Mouse (Mus musculus) thymus, postnatal 10 days (tissue): ENCODE results near the gene Gpx4.
"Not testable (repeated sequence)": the region's sequence is repeated elsewhere in the genome, so short reads cannot be mapped to it uniquely, and the experiment has no call there.

Experiments
- DNase-seq, 2 experiments: peaks; one replicate each; pipeline ENCODE4 v3.0.0; 2021; ENCODE audit warnings: low spot score in 2 of 2

Gene Gpx4

DNA sequence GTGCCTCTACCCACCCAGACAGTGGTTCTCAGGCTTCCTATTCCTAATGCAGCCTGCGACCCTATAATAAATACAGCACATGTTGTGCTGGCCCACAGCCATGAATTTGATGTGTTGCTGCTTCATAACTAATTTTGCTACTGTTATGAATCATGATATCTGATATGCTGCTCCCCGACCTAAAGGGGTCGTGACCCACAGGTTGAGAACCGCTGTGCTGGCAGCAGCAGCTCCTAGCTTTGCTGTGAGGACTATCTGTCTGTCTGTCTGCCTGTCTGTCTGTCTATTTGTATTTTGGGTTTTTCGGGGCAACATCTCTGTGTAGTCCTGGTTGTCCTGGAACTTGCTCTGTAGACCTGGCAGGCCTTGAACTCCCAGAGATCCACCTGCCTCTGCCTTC lies 23.2 kb upstream of the Gpx4 start:
- DNase-seq = no peak

DNA sequence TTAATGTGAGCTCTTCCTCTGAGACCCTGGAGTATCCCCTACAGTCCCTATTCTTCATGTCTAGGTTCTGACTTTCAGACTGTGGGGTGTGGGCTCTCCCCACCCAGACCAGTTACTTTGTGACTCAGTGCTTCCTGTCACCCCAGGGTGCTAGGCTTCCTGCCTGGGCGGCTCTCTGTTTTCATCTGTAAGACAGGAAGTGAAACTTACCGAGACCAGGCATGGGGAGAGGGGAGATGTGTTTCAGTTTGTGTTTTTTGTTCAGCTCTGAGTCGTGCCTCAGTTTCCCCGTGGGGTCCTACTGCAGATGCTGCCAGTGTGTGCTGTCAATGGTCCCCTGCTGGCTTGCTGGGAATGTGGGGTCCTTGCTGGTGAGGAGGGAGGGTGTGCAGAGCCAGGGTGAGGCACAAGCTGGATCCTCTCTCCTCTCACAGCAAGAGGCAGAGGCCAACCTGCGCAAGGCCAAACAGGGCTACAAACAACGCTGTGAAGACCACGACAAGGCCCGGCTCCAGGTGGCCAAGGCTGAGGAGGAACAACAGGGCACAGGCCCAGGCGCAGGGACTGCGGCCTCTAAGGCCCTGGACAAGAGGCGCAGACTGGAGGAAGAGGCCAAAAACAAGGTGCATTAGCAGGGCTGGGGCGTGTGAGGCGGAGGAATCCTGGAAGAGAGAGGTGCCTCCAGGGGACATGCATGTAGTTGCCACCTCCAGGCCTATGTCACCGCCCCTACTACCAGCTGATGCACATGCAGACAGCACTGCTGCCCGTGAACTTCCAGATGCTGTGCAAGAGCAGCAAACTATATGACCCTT lies 22.5 kb upstream of the Gpx4 start:
- peak; percentile 79 for DNase-seq

DNA sequence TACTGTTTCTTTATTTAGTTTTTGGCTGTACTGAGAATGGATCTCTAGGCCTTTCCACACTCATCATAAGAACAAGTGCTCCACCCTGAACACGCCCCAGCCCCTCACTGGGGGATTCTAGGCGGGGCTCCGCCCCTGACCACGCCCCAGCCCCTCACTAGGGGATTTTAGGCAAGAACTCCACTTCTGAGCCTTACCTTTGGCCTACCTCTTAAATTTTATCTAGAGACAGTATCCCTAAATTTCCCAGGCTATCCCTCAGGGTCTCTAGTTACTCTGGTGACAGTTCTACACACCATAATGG lies 22.0 kb upstream of the Gpx4 start:
- peak in 1 of 2 experiments; percentile 31 for DNase-seq

DNA sequence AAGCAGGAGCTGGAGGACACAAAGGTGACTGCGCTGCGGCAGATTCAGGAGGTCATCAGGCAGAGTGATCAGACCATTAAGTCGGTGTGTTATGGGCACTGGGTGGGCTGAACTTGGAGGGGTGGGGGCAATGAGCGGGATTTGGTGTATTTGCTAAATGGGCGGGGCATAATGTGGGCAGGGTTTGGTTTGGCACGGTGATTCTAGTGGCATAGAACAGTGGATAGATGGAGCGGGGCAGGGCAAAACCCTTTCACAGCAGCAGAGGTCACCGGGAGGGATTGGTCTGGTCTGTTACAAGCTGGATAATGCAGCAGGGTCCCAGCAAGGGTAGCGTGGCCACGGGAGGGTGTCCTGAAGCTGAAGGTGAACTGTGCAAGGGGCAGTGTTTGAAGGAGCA lies 21.5 kb upstream of the Gpx4 start:
- DNase-seq = no peak

DNA sequence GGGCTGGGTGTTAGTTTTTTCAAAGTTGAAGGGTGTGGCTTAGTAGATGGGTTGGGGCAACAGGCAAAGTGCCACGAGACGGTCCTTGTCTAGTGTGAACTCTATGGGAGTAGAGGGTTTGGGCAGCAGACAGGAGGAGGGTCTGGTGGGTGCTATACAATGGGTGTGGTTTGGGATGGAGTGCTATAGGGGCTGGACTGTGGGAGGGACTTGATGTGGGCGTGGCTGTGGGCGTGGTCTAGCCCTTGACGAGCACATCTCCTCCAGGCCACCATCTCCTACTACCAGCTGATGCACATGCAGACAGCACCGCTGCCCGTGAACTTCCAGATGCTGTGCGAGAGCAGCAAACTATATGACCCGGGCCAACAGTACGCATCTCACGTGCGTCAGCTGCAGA lies 21.1 kb upstream of the Gpx4 start:
- DNase-seq = peak in 1 of 2 experiments; percentile 30

DNA sequence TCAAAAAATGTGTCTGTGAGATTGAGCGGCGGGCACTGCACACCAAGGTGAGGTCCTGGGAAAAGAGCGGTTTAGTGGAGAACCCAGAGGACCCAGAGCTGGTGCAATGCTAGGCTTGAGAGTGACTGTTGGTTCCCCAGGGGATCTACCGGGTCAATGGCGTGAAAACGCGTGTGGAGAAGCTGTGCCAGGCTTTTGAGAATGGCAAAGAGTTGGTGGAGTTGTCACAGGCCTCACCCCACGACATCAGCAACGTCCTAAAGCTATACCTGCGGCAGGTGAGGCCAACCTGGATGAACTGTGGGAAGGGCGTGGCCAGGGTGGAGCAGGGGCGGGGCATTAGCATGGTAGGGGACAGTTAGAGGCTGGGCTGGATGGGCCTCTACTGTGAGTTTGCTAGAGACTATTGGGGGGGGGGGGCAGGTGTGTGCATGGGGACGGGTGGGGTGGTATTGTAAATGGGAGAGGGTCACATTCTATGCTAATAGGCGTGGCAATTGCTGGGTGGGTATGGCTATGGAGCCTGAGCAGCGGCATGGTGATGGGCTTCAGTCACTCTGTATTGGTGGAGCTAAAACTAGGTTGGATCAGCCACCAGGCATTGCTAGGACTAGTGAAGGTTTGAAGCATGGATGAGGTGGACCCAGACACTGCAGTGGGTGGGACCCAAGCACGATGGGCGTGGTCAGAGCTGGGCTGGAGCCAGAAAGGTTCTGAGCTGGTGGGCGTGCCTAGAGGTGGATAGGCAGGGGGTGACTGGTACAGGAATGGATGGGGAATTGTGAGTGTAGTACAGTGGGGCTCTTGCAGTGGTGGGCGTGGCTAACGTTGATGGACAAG lies 19.1 kb upstream of the Gpx4 start:
- DNase-seq = no peak

DNA sequence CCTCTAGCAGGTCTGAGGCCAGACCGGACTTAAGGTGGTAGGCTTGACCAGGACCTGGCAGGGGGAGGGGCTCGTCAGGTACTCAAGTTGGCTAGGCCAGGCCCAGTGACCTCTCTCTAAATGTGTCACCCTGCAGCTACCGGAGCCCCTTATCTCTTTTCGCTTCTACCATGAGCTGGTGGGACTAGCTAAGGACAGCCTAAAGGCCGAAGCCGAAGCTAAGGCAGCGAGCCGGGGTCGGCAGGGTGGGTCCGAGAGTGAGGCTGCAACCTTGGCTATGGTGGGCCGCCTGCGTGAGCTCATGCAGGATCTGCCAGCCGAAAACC lies 18.5 kb upstream of the Gpx4 start:
- DNase-seq = no peak

DNA sequence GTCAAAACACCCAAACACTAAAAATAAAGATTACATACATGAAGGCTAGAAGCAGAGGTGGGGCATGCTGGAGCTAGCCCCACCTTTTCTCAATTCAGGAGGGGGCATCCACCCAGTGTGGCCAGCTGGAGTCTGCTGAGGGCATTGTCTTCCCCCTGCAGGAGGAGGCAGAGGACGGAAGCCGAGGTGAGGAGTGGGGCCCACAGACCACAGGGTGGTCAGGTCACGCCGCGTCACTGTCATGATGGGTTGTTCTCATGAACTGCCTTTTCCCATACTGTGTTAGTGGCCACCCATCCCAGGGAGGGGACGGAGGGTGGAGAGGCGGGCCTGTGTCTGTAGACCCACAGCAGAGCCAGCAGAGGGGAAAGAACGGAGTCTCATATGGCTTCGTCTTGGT lies 16.8 kb upstream of the Gpx4 start:
- no peak for DNase-seq

DNA sequence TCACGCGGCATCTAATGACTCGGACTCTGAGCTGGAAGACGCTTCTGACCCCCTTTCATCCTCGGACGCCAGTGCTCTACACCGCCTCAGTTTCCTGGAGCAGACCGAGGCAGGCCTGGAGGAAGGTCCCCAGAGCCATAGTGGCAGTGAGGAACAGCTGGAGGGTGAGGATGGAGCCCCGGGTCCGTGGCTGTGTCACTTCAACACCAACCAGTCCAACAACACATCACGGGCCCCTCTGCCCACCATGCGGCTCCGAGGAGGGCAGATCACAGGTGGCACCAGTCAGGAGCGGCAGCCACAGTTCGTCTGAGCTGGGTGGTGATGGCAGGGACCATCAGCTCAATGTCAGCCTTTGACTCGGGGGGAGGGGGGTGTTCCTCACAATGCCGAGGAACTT lies 16.2 kb upstream of the Gpx4 start:
- DNase-seq = no peak

DNA sequence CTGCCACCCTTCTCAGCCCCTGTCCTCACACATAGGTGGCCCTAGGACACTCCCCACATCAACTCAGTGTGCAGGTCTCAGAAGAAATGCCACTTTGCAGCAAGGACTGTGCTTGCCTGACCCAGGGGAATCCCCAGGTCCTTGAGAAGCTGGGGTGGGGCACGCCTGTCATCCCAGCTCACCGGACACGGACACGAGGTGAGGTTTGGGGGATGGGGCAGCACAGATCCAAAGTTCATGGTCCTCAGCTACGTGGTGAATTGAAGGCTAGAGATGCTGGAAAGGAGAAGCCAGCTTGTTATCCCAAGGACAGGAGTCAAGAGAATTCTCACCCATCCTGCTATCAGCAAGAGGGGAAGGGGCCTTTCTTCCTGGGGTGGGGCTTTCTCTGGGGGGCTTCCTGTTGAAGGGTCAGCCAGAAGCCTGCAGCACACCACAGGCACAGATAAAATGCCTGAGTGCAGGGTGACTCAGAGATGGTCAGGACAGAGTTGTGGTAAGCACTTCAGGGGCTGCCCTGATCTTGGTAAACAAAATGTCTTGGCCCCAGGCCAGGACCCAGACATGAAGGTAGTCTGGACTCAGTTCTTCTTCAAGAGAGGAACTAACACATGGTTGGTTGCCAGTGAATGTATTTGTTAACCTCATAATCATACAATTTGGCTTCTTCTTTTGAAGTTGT lies 14.0 kb upstream of the Gpx4 start:
- DNase-seq = no peak

DNA sequence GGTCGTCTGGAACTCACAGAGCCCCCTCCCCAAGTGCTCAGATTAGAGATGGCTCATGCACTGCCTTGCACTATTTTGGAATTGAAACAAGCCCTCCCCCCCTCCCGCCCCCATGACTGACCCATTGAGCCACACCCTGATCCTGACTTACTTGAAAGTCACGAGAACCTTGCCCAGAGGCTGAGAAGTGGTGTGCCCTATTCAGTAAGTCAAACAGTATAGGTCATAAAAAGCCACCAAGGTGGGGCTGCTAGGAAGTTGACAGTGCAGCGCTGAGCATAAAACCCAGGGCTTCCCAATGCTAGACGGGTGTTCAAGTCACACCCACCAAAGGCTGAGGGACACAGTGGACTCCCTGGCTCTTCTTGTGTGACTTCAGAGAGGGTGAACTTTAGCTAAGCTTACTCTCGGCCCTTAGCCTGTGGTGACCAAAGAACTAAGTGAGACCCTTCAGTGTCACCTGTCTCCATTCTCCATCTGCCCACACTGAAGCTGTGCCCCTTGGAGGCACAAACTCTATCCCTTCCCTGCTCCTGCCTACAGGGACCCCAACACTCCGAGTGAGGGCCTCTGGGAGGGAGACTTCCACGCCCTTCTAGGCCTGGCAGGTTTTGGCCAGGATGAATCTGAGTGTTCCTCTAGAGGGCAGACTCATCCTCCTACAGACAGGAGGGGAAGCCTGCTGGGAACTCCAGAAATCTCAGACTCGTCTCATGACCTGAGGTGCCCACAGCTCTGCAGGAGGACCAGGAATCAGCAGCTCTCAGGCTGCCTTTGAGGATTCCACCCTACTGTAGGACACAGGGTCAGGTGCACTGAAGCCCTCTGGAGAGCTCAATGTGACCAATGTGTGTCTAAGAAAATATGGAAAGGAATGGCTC lies 13.2 kb upstream of the Gpx4 start:
- no peak for DNase-seq

DNA sequence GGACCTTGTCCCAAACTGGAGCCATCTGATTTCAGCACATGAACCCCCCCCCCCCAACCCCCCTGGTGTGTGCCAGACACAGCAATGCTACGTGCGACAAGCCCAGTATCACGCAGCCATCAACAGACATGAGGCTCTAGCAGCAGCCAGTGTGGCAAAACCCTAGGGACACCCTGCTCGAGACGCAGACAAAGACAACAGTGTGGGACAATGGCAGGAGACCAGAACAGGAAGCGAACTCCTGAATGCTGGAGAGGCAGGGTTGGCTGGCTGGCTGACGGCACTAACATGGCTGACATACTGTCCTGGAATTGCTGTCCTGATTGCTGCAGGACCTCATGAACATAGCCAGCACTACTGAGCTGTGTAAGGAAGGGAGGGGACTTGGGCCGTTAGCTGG lies 11.8 kb upstream of the Gpx4 start:
- no peak for DNase-seq

DNA sequence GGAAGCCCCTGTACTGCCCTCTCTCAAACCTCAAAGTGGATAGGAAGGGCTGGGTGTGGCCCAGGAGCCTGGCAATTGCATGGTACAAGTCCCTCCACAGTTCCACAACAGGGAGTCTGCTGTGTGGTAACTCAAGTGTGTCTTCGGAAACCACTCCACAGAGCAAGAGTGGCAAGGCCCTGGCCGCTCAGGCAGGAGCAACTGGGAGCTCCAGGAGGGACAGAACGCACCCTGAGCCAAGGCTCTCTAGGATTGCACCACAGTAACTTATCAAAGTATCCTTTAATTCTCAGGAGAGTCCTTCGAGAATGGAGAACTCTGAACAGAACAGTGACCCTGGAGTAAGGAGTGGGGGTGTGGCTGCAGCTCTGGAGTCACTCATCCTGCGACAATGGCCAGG lies 11.3 kb upstream of the Gpx4 start:
- DNase-seq = no peak

DNA sequence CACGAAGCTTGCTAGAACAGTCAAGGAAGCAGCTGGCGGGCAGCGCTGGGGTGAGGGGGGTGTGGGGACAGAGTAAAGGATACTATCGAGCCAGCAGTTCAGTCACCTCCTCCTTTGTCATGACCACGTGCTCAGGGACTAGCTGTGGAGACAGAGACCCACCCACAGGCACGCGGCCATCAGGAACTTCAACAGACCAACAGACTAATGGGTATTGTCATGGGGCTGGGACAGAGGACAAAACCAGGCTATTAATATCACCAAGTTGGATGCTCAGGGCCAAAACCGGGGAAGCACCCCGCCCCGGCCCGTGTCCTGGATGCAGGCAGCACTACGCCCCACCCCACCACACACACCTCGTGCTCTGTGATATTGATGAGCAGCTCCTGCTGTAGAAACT lies 10.1 kb upstream of the Gpx4 start:
- no peak for DNase-seq

DNA sequence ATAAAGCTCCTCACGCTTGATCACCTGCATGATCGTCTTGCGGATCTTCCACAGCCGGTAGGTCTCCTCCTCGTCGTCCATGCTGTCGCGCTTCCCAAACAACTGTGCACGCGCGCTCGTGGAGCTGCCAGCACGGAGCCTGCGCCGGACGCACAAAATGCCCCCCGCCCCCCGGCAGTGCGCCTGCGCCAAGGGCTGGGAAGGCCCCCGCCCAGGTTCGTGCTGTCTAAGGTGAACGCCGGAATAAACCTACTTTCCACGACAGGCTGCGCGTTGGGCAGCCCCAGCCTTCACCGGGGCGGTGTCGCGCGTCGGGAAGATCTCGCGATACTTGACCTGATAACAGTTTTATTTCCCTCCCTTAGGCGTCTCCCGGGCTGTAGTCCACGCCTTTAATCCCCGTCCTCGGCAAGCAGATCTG lies 7.4 kb upstream of the Gpx4 start, which contains the start of gene Polr2e:
Gene Polr2e, minus strand, starts transcription at position 237 of the 421 bp plus-strand sequence.
- peak; percentile 96 for DNase-seq

DNA sequence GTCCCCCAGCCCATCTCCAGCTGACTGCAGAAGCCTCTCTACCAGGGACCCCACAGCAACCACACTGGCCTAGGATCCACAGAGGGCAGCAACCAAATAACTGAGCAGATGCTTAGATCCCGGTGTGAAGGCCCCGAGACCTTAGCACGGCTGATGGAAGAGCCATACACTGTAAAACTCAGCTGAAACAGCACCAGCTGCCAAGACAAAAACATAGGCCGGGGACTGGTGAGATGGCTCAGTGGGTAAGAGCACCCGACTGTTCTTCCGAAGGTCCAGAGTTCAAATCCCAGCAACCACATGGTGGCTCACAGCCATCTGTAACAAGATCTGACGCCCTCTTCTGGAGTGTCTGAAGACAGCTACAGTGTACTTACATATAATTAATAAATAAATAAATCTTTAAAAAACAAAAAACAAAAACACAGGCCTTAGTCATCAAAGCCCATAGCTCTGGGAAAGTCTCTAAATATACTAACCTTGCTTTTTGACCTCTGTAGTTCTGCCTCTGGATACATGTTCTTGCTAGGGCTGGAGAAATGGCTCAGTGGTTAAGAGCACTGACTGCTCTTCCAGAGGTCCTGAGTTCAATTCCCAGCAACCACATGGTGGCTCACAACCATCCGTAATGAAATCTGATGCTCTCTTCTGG lies 5.4 kb upstream of the Gpx4 start:
- not testable (repeated sequence) for DNase-seq

DNA sequence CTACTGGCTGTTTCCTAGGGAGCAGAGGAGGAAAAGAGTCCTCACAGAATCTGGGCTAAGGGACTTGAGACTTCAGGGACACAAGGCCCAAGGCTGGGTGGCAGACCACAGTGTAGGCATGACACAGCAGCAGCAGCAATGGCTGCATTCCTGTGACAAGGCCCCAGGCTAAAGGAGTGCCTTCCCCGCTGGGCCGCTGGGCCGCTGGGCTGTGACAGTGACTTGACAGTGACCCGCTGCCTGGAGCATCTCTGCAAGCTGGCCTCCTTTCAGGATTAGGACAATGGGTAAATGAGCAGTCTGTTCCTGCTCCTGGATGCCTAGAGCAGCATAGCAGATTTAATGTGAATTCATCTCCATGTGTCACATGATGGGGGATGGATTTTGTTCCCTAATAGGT lies 2.9 kb upstream of the Gpx4 start:
- DNase-seq = no peak

DNA sequence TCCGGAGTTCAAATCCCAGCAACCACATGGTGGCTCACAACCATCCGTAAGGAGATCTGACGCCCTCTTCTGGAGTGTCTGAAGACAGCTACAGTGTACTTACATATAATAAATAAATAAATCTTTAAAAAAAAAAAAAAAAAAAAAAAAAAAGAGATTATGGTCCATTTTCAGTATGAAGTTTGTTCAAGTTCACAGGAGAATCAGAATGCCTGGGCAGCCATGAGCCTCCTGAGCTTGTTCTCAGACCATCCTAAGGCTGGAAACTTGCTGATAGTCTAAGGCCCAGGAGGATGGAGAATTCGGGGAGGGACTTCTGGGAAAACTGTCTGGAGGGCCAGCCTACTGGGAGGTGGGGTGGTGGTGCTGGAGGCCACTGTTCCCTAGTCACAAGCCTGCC lies 1.6 kb upstream of the Gpx4 start:
- DNase-seq = not testable (repeated sequence)

DNA sequence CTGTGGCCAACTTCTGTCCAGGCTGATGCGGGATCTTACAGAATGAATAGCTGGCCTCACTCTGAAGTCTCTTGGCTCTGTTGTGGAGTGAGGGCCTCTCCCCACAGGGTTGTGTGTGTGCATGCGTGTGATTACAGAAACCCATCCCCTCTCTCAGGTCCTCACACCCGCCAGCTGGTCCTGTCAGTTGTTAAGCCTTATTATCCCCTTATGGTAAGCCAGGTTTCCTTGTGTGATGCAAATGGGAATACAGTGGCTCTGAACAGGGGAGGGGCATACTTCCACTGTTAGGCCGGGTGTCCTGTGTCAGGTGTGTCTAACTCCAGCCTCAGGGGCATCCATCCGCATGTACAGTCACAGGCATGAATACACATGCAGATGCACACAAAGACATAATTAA lies 1.2 kb upstream of the Gpx4 start:
- DNase-seq = no peak

DNA sequence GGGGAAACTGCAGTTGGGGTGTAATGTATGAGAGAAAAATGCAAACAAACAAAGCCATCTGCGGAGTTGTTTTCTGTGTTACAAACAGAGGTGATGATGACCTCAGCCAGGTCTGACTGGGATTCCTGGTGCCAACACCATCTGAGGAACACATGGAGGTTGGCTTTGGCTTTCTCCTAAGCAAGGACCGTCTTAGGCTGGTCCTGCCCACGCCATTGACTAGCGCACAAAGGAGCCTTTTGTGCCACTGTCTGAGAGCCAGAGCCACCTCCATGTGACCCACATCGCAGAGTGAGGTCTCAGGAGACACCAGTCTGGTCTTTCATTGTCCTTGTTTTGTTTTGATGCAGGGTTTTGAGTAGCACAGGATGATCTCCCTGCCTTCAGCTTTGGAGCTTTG lies 1.4 kb downstream of the Gpx4 start:
- no peak for DNase-seq

DNA sequence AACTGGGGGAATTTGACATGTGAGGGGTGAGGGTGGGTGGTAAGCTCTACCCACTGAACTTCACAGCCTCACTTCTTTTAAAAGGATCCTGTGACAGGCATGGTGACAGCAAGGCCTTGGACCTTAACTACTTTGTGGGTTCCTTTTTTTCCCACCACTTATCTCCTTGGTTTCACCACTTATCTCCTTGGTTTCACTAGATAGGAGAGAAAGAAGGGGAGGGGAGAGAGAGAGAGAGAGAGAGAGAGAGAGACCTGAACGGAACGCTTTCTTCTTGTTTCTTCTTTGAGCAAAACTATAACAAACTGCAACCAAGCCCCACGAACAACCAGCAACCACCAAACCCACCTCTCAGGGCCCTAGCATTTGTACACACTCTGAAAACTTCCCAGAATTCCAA lies 1.9 kb downstream of the Gpx4 start:
- no peak for DNase-seq
